Mouse (Mus musculus): Measurements from ENCODE around the gene Pla2g3.

GRCm38 (mm10) chr11:3456354-3456753 is 31.7 kb upstream of the Pla2g3 start:
- TF ChIP-seq CTCF (IDR thresholded peaks at IDR 0.05; ENCODE audit: extremely low read depth, insufficient read depth, insufficient read length, insufficient replicate concordance) (peak; percentile 61; the same call in 1 of the 2 replicates), POLR2A (IDR thresholded peaks at IDR 0.05; ENCODE audit: low read depth, low read length) (no peak)
